Mouse (Mus musculus): ENCODE data around the gene Kcnab2. TPM values are rescaled to one million over a fixed set of nuclear protein-coding genes. Genes with fewer than 3 reads are reported as not detected.

The Kcnab2 gene
- polyA plus RNA-seq, 1 experiment from 2014 or later: 7.3 TPM

DNA sequence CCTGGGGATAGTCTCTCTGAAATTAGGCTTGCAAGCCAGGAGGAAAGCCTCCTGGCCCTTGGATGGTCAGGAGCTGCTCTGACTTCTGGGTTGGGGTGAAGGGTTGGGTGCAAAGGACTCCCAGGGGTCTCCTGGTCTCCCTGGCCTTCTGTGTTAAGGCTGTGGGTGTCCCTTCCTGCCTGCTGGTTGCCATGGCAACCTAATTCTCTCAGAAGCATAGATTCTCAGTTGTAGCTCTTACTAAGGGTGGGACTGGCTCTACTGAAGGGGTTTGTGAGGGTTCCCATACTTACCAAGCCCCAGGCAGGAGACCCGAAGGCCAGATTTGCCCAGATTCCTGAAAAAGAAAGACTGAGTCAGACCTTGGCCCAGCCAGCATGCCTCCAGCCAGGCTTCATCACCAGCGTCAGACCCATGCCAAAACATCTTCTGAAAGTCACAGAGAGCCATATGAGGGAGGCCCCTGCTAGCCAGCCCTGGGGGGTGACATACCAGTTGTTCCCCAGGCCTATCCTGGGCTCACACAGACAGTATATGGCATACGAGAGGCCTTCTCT is 65.1 kb downstream of the Kcnab2 start:
- Histone ChIP-seq H3K4me1 (peaks cover 17% of the 10 kb centered on the region), H3K27me3 (replicated peaks; ENCODE audit: low read depth, poor library complexity, severe bottlenecking) (0 out of 2 replicates have a peak, but pooled peaks cover 3% of the 10 kb centered on the region), H3K4me3 (no peak overlapping the region), H3K36me3 (replicated peaks) (no peaks in the 10 kb centered on the region), H3K27ac (replicated peaks) (no peak overlapping the region), H3K9me3 (no peaks in the 10 kb centered on the region)
- WGBS: 83% methylated on average over 3 of the region's 3 CpGs
- DNase-seq (ENCODE audit: low spot score): no peak

DNA sequence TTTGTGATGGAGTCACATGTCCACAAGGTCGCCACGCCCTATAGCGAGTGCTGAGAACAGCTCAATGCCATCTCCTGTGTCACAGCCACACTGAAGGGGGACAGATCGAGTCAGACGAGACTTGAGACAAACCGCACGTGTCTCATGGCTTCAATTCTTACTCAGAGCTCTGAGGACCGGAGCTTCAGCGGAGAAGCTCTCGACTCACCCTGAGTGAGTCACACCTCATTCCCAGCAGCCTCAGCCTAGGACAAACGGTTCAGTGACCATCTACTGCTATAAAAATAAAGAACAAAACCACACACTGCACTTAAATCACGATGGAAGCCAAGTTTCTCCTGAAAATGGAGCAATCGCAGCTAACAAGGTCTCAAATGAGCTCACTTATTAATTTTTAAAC is 66.7 kb downstream of the Kcnab2 start:
- Histone ChIP-seq H3K27me3 (replicated peaks; ENCODE audit: low read depth, poor library complexity, severe bottlenecking) (no peaks in the 10 kb centered on the region), H3K27ac (replicated peaks) (no peak overlapping the region), H3K4me1 (peaks cover 15% of the 10 kb centered on the region), H3K4me3 (no peak overlapping the region), H3K9me3 (no peaks in the 10 kb centered on the region), H3K36me3 (replicated peaks) (no peaks in the 10 kb centered on the region)
- whole genome bisulfite sequencing: 82% methylated on average over 13 of the region's 13 CpGs
- DNase-seq (ENCODE audit: low spot score): no peak

DNA sequence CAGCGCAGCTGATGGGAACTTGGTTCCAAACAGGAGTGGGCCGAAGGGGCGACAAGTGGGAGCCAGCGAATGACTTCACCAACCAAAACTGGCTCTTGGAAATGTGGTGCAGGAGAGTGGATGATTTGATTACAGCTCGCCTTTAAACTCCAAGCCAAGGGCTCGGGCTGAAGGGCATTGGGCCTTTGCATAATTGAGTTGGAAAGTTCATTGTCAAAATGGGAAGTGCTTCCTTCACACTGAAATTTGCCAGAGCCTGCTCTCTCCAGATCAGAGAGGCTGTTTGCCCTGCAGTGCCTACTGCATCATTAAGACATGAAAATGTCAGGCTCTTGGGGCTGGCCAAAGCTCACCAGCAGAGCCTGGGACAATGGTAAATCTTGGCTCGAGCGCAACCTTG is 71.1 kb downstream of the Kcnab2 start:
- WGBS: 83% methylated on average over 8 of the region's 8 CpGs

DNA sequence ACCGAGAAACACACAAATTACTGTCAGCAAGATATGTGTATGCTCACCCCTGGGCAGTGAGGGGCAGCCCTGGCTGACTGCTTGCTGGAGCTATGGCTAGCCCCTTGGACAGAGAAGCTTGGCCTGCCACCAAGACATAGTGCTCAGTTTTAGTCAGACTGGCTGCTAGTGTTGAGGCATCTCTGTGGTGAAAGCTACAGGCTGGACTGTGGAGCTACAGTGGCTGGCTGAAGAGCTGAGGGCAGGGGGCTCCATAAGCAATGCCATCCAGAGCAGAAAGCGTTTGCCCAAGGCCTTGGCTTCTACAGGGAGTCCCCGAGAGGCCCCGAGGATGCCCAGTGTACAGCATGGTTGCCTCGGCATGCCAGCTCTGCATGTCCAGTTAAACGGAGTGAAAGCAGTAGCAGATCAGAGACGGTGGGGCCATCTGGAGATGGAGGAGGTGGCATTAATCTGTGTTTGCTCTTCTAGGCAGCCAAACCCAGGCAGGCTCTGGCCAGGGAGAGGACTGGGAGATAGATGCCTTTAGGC is 71.9 kb downstream of the Kcnab2 start:
- Histone ChIP-seq H3K36me3 (replicated peaks) (no peaks in the 10 kb centered on the region), H3K27me3 (replicated peaks; ENCODE audit: low read depth, poor library complexity, severe bottlenecking) (no peaks in the 10 kb centered on the region)

More for the DNA sequence above, 71.1 kb downstream of the Kcnab2 start:
- Histone ChIP-seq H3K27ac (replicated peaks) (no peak overlapping the region), H3K27me3 (replicated peaks; ENCODE audit: low read depth, poor library complexity, severe bottlenecking) (no peaks in the 10 kb centered on the region), H3K36me3 (replicated peaks) (no peaks in the 10 kb centered on the region), H3K4me1 (peaks cover 28% of the 10 kb centered on the region), H3K4me3 (no peak overlapping the region), H3K9me3 (no peaks in the 10 kb centered on the region)
- no peak for DNase-seq (ENCODE audit: low spot score)

DNA sequence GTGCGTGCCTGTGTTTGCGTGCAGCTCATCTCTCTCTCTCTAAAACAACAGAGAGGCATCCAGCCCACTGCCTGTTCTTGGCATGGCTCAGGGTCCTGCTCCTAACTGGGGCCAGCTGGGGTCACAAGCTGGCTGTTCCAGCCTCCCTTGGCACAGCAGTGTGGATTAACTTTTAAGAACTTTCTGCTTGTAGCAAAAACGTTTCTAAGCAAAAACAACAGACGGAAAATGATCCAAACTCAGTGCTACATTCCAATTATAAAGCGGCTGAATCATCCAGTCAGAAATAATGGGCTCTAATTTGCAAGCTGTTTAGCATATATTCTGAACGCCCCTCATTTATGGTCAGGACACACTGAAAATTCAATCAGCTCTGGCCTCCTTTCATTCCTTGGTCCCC is 72.5 kb downstream of the Kcnab2 start:
- WGBS: 78% methylated on average over 6 of the region's 6 CpGs
- peaks cover 28% of the 10 kb centered on the region for H3K4me1 ChIP-seq
- DNase-seq (ENCODE audit: low spot score): no peak
- no peaks in the 10 kb centered on the region for H3K9me3 ChIP-seq
- H3K27ac ChIP-seq (replicated peaks): 0 out of 2 replicates have a peak overlapping the region, but pooled peaks have one; percentile 10
- H3K36me3 ChIP-seq (replicated peaks): no peaks in the 10 kb centered on the region
- H3K27me3 ChIP-seq (replicated peaks; ENCODE audit: low read depth, poor library complexity, severe bottlenecking): no peaks in the 10 kb centered on the region
- no peak overlapping the region for H3K4me3 ChIP-seq

More for the DNA sequence above, 71.9 kb downstream of the Kcnab2 start:
- no peaks in the 10 kb centered on the region for H3K9me3 ChIP-seq
- no peak overlapping the region for H3K4me3 ChIP-seq
- peaks cover 28% of the 10 kb centered on the region for H3K4me1 ChIP-seq
- no peak overlapping the region for H3K27ac ChIP-seq (replicated peaks)
- 84% methylated on average over 7 of the region's 7 CpGs for WGBS
- DNase-seq (ENCODE audit: low spot score): no peak

DNA sequence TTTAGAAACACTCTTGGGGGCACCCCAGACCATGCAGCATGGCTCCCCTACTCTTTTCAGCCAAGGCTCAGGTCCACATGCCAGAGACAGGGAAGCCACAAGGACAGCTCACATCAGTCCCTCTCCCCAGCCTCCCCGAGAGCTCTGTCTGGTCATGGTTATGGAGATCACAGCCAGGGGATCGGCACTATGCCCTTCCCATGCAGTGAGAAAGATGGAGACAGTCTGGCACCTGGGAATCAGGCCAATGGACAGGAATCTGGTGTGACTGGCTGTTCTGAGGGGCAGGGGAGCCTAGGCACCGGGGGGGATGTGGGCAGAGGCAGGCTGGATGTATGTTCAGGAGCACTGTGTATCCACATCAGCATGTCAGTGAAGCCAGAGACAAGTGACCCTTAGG is 78.7 kb downstream of the Kcnab2 start:
- Histone ChIP-seq H3K27ac (replicated peaks) (no peak overlapping the region), H3K4me3 (no peak overlapping the region), H3K36me3 (replicated peaks) (no peaks in the 10 kb centered on the region), H3K9me3 (no peaks in the 10 kb centered on the region), H3K4me1 (peaks cover 11% of the 10 kb centered on the region), H3K27me3 (replicated peaks; ENCODE audit: low read depth, poor library complexity, severe bottlenecking) (no peaks in the 10 kb centered on the region)
- 79% methylated on average over 3 of the region's 3 CpGs for WGBS
- no peak for DNase-seq (ENCODE audit: low spot score)

DNA sequence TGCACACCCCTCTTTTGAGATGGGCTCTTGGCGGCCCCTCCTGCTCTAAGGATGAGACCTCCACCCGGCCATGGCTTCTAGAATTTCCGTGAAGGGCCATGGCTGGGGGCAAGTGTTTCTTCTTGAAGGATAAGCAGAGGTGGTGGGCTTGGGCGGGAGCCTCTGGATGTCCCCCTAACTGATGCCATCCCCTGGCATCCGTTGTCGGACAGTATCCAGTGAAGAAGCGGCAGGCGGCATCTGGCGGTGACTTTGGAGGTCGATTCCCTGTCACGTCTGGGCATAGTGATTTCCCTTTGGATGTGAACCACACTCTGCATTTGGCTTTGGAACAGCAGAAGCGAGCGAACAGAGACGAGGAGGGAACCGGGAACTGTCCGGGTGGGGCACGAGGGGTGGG is 85.0 kb downstream of the Kcnab2 start:
- H3K27ac ChIP-seq (replicated peaks): no peak overlapping the region
- H3K9me3 ChIP-seq: no peaks in the 10 kb centered on the region
- peaks cover 27% of the 10 kb centered on the region for H3K4me1 ChIP-seq
- no peak overlapping the region for H3K4me3 ChIP-seq
- H3K36me3 ChIP-seq (replicated peaks): no peaks in the 10 kb centered on the region
- no peak for DNase-seq (ENCODE audit: low spot score)
- WGBS: 87% methylated on average over 17 of the region's 17 CpGs
- H3K27me3 ChIP-seq (replicated peaks; ENCODE audit: low read depth, poor library complexity, severe bottlenecking): 0 out of 2 replicates have a peak, but pooled peaks cover 5% of the 10 kb centered on the region

DNA sequence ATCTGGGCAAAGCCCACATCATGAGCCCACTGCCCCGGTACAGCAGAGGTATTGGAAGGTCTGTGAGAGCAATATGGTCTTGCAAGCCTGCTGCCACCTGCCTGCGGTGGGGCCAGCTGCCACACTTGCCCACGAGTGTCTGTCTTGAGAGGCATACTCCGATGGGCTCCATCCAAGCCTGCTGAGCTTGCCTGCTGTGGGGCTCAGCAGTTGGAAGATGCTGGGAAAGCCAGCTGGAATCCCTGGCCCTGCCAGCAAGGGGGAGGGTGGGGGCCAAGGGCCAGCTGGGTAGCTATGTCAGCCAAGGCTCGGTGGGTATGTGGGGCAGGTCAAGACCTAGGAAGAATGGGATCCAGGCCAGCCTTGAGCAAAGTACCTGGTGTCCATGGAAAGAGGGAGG is 85.5 kb downstream of the Kcnab2 start:
- H3K4me1 ChIP-seq: peaks cover 27% of the 10 kb centered on the region
- WGBS: 81% methylated on average over 5 of the region's 5 CpGs

DNA sequence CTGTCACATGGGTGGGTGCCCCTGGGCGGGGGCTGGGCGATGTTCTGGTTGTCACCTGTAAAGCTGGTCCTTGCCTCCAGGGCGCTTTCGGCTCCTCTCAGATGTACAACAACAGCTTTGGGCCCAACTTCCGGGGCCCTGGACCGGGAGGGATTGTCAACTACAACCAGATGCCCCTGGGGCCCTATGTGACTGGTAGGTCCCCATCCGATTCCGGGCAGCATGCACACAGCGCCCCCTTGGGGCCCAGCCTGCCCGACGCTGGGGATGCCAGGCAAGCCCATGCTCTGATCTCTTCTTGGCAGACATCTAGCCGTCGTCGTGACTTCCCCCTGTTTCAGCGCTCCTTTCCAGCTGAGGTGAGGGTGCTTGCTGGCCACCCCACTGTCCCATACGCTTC is 92.0 kb downstream of the Kcnab2 start:
- Histone ChIP-seq H3K36me3 (replicated peaks) (no peaks in the 10 kb centered on the region), H3K27ac (replicated peaks) (no peak overlapping the region), H3K4me3 (no peak overlapping the region), H3K27me3 (replicated peaks; ENCODE audit: low read depth, poor library complexity, severe bottlenecking) (no peaks in the 10 kb centered on the region), H3K9me3 (no peaks in the 10 kb centered on the region), H3K4me1 (peaks cover 10% of the 10 kb centered on the region; the same call in 1 of the 2 replicates)
- 62% methylated on average over 16 of the region's 16 CpGs for WGBS
- DNase-seq (ENCODE audit: low spot score): no peak

More for the DNA sequence above, 85.5 kb downstream of the Kcnab2 start:
- DNase-seq (ENCODE audit: low spot score): no peak
- no peaks in the 10 kb centered on the region for H3K36me3 ChIP-seq (replicated peaks)
- H3K27me3 ChIP-seq (replicated peaks; ENCODE audit: low read depth, poor library complexity, severe bottlenecking): 0 out of 2 replicates have a peak, but pooled peaks cover 5% of the 10 kb centered on the region
- no peak overlapping the region for H3K4me3 ChIP-seq
- 0 out of 2 replicates have a peak overlapping the region, but pooled peaks have one; percentile 10 for H3K27ac ChIP-seq (replicated peaks)
- no peaks in the 10 kb centered on the region for H3K9me3 ChIP-seq

DNA sequence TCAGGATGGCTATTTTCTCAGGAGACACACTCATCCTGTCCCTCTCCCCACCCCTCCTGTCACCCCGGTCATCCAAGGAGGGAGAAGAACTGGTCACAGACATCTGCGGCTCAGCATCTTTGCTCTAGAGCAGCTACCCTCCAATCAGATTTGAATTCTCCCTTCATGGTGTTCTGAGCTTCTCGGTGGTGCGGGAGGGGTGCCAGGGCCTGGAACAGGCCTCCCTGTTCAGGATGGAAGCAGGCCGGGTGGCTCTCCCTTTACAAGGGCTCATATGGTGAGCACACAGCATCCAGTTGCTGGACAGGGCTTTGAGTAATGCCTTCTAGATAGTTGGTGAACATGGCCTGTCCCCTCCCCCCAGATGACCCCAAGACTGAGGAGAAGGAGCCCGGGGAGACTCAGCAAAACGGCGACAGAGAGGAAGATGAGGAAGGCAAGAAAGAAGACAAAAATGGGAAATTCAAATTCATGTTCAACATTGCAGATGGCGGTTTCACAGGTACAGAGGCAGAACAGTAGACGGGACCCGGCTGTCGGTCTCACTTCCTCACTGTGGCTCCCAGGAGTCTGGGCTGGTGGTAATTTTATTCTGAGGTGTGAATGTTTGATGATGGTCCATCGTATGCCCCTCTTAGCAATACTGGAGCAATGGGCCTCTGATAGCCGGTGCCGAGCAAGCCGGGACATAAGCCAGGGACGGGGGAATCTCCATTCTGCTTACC is 95.0 kb downstream of the Kcnab2 start:
- no peak overlapping the region for H3K27ac ChIP-seq (replicated peaks)
- 88% methylated on average over 17 of the region's 17 CpGs for WGBS
- H3K36me3 ChIP-seq (replicated peaks): no peaks in the 10 kb centered on the region

DNA sequence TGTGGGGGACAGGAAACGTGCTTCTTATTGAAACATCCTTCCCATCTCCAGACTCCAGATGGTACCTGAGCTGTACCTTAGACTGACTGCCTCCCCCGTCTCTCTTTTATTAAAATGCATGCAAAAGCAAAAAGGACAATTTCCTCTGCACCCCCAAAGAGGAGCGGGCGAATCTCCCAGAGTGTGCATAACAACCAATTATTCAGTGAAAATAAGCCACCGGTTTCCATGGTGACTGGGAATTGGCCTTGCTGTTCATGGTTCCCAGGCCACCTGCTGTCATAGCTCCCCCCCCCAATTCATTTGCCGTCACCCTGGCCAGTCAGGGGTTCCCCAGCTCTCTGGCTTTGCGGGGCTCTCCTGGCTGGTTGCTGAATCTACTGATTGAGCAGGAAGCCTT is 112.4 kb downstream of the Kcnab2 start:
- H3K27me3 ChIP-seq (replicated peaks; ENCODE audit: low read depth, poor library complexity, severe bottlenecking): peaks cover 22% of the 10 kb centered on the region
- peaks cover 30% of the 10 kb centered on the region for H3K4me1 ChIP-seq
- WGBS: 71% methylated on average over 7 of the region's 7 CpGs
- DNase-seq (ENCODE audit: low spot score): no peak
- no peaks in the 10 kb centered on the region for H3K36me3 ChIP-seq (replicated peaks)
- H3K4me3 ChIP-seq: no peak overlapping the region
- no peaks in the 10 kb centered on the region for H3K9me3 ChIP-seq
- no peak overlapping the region for H3K27ac ChIP-seq (replicated peaks)

More for the DNA sequence above, 95.0 kb downstream of the Kcnab2 start:
- H3K4me3 ChIP-seq: no peak overlapping the region
- H3K27me3 ChIP-seq (replicated peaks; ENCODE audit: low read depth, poor library complexity, severe bottlenecking): no peaks in the 10 kb centered on the region
- H3K9me3 ChIP-seq: no peaks in the 10 kb centered on the region
- H3K4me1 ChIP-seq: peaks cover 5% of the 10 kb centered on the region; the same call in 1 of the 2 replicates
- no peak for DNase-seq (ENCODE audit: low spot score)

DNA sequence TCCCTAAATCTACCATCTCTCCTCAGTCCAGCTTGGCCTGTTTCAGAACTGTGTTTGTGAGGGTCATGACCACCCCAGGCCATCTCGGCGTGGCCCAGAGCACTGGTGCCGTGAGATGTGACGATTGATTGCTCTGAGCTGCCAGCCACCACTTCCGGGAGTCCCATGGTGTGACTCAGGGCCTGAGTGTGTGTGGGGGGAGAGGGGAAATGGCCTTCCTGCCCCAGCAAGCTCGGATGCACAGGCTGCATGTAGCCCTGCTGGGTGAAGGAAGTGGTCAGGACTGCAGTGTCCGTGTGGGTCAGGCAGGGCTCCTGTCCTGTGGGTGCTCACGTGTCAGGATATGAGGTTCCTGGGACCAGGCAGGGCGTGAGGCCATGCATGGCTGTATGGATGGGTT is 115.5 kb downstream of the Kcnab2 start:
- Histone ChIP-seq H3K36me3 (replicated peaks) (no peaks in the 10 kb centered on the region), H3K4me1 (peaks cover 32% of the 10 kb centered on the region), H3K27me3 (replicated peaks; ENCODE audit: low read depth, poor library complexity, severe bottlenecking) (peaks cover 44% of the 10 kb centered on the region), H3K27ac (replicated peaks) (no peak overlapping the region), H3K4me3 (no peak overlapping the region), H3K9me3 (no peaks in the 10 kb centered on the region)
- 73% methylated on average over 9 of the region's 9 CpGs for WGBS
- DNase-seq (ENCODE audit: low spot score): no peak

DNA sequence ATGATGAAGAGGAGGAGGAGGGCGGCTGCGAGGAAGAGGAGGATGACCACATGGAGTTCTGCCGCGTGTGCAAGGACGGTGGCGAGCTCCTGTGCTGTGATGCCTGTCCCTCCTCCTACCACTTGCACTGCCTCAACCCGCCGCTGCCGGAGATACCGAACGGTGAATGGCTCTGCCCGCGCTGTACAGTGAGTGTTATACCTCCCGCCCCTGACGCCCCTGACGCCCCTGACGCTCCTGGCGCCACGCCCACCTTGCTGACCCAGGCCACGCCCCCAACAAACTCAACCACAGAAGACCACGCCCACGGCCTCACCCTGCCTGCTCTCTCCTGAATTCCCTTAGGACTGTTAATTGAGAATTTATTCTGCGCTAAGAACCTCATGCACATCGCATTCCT is 116.8 kb downstream of the Kcnab2 start:
- Histone ChIP-seq H3K27me3 (replicated peaks; ENCODE audit: low read depth, poor library complexity, severe bottlenecking) (peaks cover 41% of the 10 kb centered on the region), H3K27ac (replicated peaks) (no peak overlapping the region), H3K4me1 (peaks cover 32% of the 10 kb centered on the region), H3K36me3 (replicated peaks) (no peaks in the 10 kb centered on the region), H3K9me3 (no peaks in the 10 kb centered on the region), H3K4me3 (peak overlapping the region; percentile 48)
- DNase-seq (ENCODE audit: low spot score): peak; percentile 85
- WGBS: 1% methylated on average over 24 of the region's 24 CpGs

Measured in embryonic facial prominence, embryonic 10.5 days (tissue).